Mouse (Mus musculus) kidney, postnatal 0 days (tissue): ENCODE data around the gene Tap2. TPM values are rescaled to one million over a fixed set of nuclear protein-coding genes. Genes with fewer than 3 reads are reported as not detected.

ENCODE experiments used
- ATAC-seq: fragments of 200-750 bp; cut with Nextera tagmentation; replicated peaks from 2 replicates; pipeline ENCODE4 v1.8.0; 2017; ENCODE audit warnings: low read depth, moderate number of reproducible peaks, moderate TSS enrichment, moderate library complexity; ENCODE audit not compliant: low FRiP score
- DNase-seq: peaks from one replicate; pipeline ENCODE4 v3.0.0-alpha.2; 2016; ENCODE audit warnings: low spot score
- H3K27ac ChIP-seq: fragments of 300-500 bp; sonication (generic); 2 replicates; pipeline ENCODE4 v1.5.1; 2014; ENCODE audit warnings: mild to moderate bottlenecking
- H3K27me3 ChIP-seq: fragments of 300-500 bp; sonication (generic); 2 replicates; pipeline ENCODE4 v1.6.1; 2014; ENCODE audit warnings: low read length, mixed read lengths; ENCODE audit not compliant: insufficient read depth
- H3K36me3 ChIP-seq: fragments of 300-500 bp; sonication (generic); 2 replicates; pipeline ENCODE4 v1.6.1; 2014; ENCODE audit warnings: low read length, mixed read lengths; ENCODE audit not compliant: insufficient read depth
- H3K4me1 ChIP-seq: fragments of 300-500 bp; sonication (generic); replicated peaks from 2 replicates; pipeline ENCODE4 v1.6.1; 2014; ENCODE audit warnings: antibody characterized with exemption, low read length, mixed read lengths; ENCODE audit not compliant: insufficient read depth
- H3K4me2 ChIP-seq: fragments of 300-500 bp; sonication (generic); 2 replicates; pipeline ENCODE4 v1.6.1; 2014; ENCODE audit warnings: mild to moderate bottlenecking, low read length, moderate library complexity, mixed read lengths
- H3K4me3 ChIP-seq: fragments of 300-500 bp; sonication (generic); replicated peaks from 2 replicates; pipeline ENCODE4 v1.5.1; 2014; ENCODE audit warnings: low read depth, low read length
- H3K9ac ChIP-seq: fragments of 300-500 bp; sonication (generic); 2 replicates; pipeline ENCODE4 v1.6.1; 2014; ENCODE audit warnings: low read depth, low read length
- H3K9me3 ChIP-seq: fragments of 300-500 bp; sonication (generic); replicated peaks from 2 replicates; pipeline ENCODE4 v1.6.1; 2016; ENCODE audit warnings: low read length, inconsistent platforms, mixed read lengths
- CTCF ChIP-seq: IDR thresholded peaks from 2 replicates; pipeline ENCODE4 v1.5.1; 2016; ENCODE audit warnings: antibody characterized with exemption, low read depth, mild to moderate bottlenecking, moderate library complexity
- WGBS: fragments of 180-500 bp; shearing (Covaris S2); extraction: QIAGEN DNeasy Blood & Tissue Kit; methylation state at CpG from one replicate; pipeline ENCODE4 v1.1.7; 2014; 5-methylcytosine and 5-hydroxymethylcytosine counted together
- polyA plus RNA-seq: library from polyadenylated mRNA; unstranded; fragments of >200 nt; fragmentation: Nextera tagmentation; extraction: Ambion mirVana; gene quantifications from 2 replicates; pipeline ENCODE4 v1.2.1, GENCODE M21; 2015

Tap2 gene
- polyA plus RNA-seq, 1 experiment from 2014 or later = 8.8 TPM

GRCm38 (mm10) chr17:34208421-34208820 lies 5.1 kb downstream of the Tap2 start:
- Histone ChIP-seq H3K4me2 (no peak overlapping the region), H3K9ac (no peak overlapping the region), H3K27ac (no peak overlapping the region), H3K4me1 (no peaks in the 10 kb centered on the region; the same call in 1 of the 2 replicates), H3K4me3 (no peak overlapping the region), H3K27me3 (peaks cover 7% of the 10 kb centered on the region; the same call in 1 of the 2 replicates), H3K36me3 (no peaks in the 10 kb centered on the region), H3K9me3 (no peaks in the 10 kb centered on the region)
- no peak for TF ChIP-seq CTCF
- ATAC-seq (no peak), DNase-seq (no peak)
- 20% methylated on average over 10 of the region's 10 CpGs for WGBS

GRCm38 (mm10) chr17:34209680-34210079 lies 6.4 kb downstream of the Tap2 start:
- Histone ChIP-seq H3K4me2 (no peak overlapping the region), H3K27ac (no peak overlapping the region), H3K4me3 (no peak overlapping the region), H3K9me3 (no peaks in the 10 kb centered on the region), H3K9ac (no peak overlapping the region), H3K36me3 (no peaks in the 10 kb centered on the region), H3K4me1 (no peaks in the 10 kb centered on the region; the same call in 1 of the 2 replicates), H3K27me3 (peaks cover 14% of the 10 kb centered on the region; the same call in 1 of the 2 replicates)
- TF ChIP-seq CTCF = peak; percentile 49
- 57% methylated on average over 3 of the region's 3 CpGs for WGBS
- ATAC-seq = no peak
- DNase-seq = no peak

GRCm38 (mm10) chr17:34210599-34210998 lies 7.3 kb downstream of the Tap2 start:
- DNase-seq (no peak), ATAC-seq (no peak)
- Histone ChIP-seq H3K9ac (no peak overlapping the region), H3K4me2 (no peak overlapping the region), H3K27ac (no peak overlapping the region), H3K4me3 (no peak overlapping the region), H3K4me1 (no peaks in the 10 kb centered on the region), H3K9me3 (no peaks in the 10 kb centered on the region), H3K27me3 (peaks cover 14% of the 10 kb centered on the region; the same call in 1 of the 2 replicates), H3K36me3 (no peaks in the 10 kb centered on the region)
- 59% methylated on average over 3 of the region's 3 CpGs for WGBS
- TF ChIP-seq CTCF = no peak

- no peaks in the 10 kb centered on the region for H3K36me3 ChIP-seq
These were observed 8.5 kb downstream of the Tap2 start for GRCm38 (mm10) chr17:34211746-34212365.

DNA sequence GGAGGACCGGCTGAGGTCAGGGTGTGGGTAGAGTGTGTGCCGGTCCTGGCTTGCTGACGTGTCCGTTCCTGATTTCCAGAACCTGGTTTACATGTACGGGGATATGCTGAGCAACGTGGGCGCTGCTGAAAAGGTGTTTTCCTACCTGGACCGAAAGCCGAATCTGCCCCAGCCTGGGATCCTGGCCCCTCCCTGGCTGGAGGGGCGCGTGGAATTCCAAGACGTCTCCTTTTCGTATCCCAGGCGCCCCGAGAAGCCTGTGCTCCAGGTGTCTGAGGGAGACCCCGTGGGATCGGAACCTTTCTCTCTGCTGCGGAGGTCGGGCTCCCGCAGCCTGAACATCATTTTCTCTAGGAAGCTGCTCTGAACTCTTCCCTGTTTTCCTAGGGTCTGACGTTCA lies 10.6 kb downstream of the Tap2 start:
- no peak for TF ChIP-seq CTCF
- DNase-seq (no peak), ATAC-seq (no peak)
- 47% methylated on average over 21 of the region's 21 CpGs for WGBS
- H3K27ac ChIP-seq = no peak overlapping the region
- H3K4me2 ChIP-seq = no peak overlapping the region
- H3K4me1 ChIP-seq = no peaks in the 10 kb centered on the region
- H3K4me3 ChIP-seq = no peak overlapping the region
- H3K9ac ChIP-seq = no peak overlapping the region
- no peaks in the 10 kb centered on the region for H3K36me3 ChIP-seq
- H3K27me3 ChIP-seq = peaks cover 14% of the 10 kb centered on the region; the same call in 1 of the 2 replicates
- H3K9me3 ChIP-seq = no peaks in the 10 kb centered on the region

More at GRCm38 (mm10) chr17:34211746-34212365, 8.5 kb downstream of the Tap2 start:
- no peak overlapping the region for H3K27ac ChIP-seq
- no peak for DNase-seq
- WGBS = 25% methylated on average over 23 of the region's 23 CpGs
- no peaks in the 10 kb centered on the region for H3K9me3 ChIP-seq
- ATAC-seq = 0 out of 2 replicates have a peak, but pooled peaks have one; percentile 33
- TF ChIP-seq CTCF = no peak
- no peak overlapping the region for H3K4me2 ChIP-seq
- H3K9ac ChIP-seq = no peak overlapping the region
- H3K27me3 ChIP-seq = peaks cover 14% of the 10 kb centered on the region; the same call in 1 of the 2 replicates
- H3K4me1 ChIP-seq = no peaks in the 10 kb centered on the region
- H3K4me3 ChIP-seq = no peak overlapping the region

- H3K9ac ChIP-seq = no peak overlapping the region
- no peak; the same call in 1 of the 2 replicates for ATAC-seq
- no peaks in the 10 kb centered on the region for H3K36me3 ChIP-seq
These were observed 11.8 kb downstream of the Tap2 start for GRCm38 (mm10) chr17:34215176-34215575.

More at GRCm38 (mm10) chr17:34215176-34215575, 11.8 kb downstream of the Tap2 start:
- no peaks in the 10 kb centered on the region for H3K9me3 ChIP-seq
- 87% methylated on average over 12 of the region's 12 CpGs for WGBS
- H3K27ac ChIP-seq = no peak overlapping the region
- no peak for TF ChIP-seq CTCF
- no peaks in the 10 kb centered on the region for H3K4me1 ChIP-seq
- no peak overlapping the region for H3K4me3 ChIP-seq
- peaks cover 14% of the 10 kb centered on the region; the same call in 1 of the 2 replicates for H3K27me3 ChIP-seq
- H3K4me2 ChIP-seq = no peak overlapping the region
- DNase-seq = no peak
